Mouse (Mus musculus) left cerebral cortex, adult 8-10 months (tissue): Measurements from ENCODE around the gene Ddx25. TPM values are rescaled to one million over a fixed set of nuclear protein-coding genes. Genes with fewer than 3 reads are reported as not detected.

ENCODE experiments used
- DNase-seq, 2 experiments: peaks; one replicate each; pipeline ENCODE4 v3.0.0; 2022; ENCODE audit warnings: low spot score in 2 of 2
- total RNA-seq, 4 experiments: library from RNA; stranded (reverse); gene quantifications; 2 replicates each; pipeline ENCODE4 v1.2.4; 2022

Gene Ddx25
- total RNA-seq, 4 experiments from 2014 or later, result 17.6 to 19.4 (median 18.3) TPM

GRCm38 (mm10) chr9:35493733-35494092 is 64.6 kb downstream of the Ddx25 start:
- DNase-seq, result no peak

- no peak for DNase-seq
Observed at GRCm38 (mm10) chr9:35493033-35493732, 65.1 kb downstream of the Ddx25 start.

DNA sequence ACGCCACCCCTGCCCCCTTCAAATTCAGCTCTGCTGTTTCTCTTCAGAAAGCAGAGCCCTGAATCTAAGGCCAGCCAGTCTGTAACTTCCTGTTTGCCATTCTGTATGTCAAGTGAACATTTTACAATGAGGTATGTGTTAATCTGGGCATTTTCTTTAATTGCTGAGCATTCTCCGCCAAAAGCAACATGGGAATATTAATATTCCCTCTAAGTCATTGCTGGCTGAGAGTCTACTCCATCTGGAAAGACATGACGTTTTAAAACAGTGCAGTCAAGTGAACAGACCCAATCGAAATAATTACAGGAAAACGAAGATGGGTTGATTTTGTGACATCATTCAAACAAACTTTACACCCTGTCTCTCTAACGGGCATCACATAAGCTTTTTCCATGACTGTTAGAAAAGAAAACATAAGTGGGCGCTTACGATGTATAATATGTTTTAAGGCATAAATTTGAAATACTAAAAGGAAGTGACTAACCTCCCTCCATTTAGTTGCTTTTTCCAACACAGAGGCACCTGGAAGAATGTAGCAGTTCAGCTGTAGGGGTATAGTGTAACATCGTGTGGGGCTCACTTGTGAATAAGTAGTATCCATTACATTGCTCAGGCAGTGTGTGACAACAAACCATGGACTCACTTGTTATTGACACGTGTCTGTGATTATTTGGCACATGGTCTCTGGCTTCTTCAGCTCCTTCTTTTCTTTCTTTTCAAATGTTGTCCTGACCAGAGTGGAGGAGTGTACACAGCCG is 67.0 kb downstream of the Ddx25 start:
- no peak for DNase-seq

GRCm38 (mm10) chr9:35488496-35488895 is 69.8 kb downstream of the Ddx25 start:
- DNase-seq, result peak in 1 of 2 experiments; percentile 27

Other genes starting within 250 kb of the Ddx25 start
- 10 to 100 TPM in 2 of 4 experiments, 1 to 10 TPM in 2; 8.7 to 12.5 (median 10.3) TPM for gene Cdon, start 137.4 kb downstream of the Ddx25 start, total RNA-seq
- not detected for gene Gm1113, start 40.3 kb downstream of the Ddx25 start, total RNA-seq
- gene Pus3, start 67 bp upstream of the Ddx25 start, total RNA-seq, result 10 to 100 TPM; 11.9 to 13.9 (median 12.5) TPM
- gene Pate2, start 11.8 kb upstream of the Ddx25 start, total RNA-seq, result 1 to 10 TPM in 1 of 4 experiments, under 1 TPM in 3; 0.77 to 1.9 (median 0.79) TPM
- gene Hyls1, start 11.9 kb upstream of the Ddx25 start, total RNA-seq, result 10 to 100 TPM in 1 of 4 experiments, 1 to 10 TPM in 3; 8.7 to 11.8 (median 9.6) TPM
- not detected for gene Pate4, start 53.4 kb upstream of the Ddx25 start, total RNA-seq
- not detected for gene Pate3, start 89.7 kb upstream of the Ddx25 start, total RNA-seq
- gene Pate1, start 128.9 kb upstream of the Ddx25 start, total RNA-seq, result not detected
- gene Gm17677, start 182.5 kb upstream of the Ddx25 start, total RNA-seq, result not detected
- gene Gm17727, start 219.6 kb upstream of the Ddx25 start, total RNA-seq, result not detected
- gene Gm27235, start 231.6 kb upstream of the Ddx25 start, total RNA-seq, result not detected
- not detected for gene D730048I06Rik, start 231.6 kb upstream of the Ddx25 start, total RNA-seq